Mouse (Mus musculus) olfactory bulb, adult 2 months (tissue): ENCODE measurements around the gene Tspan12.

ENCODE experiments used
- CTCF ChIP-seq: fragments of 200-500 bp; IDR thresholded peaks from 2 replicates; pipeline ENCODE4 v1.5.1; 2012; ENCODE audit warnings: low read depth, mild to moderate bottlenecking, low read length, moderate library complexity; ENCODE audit not compliant: insufficient read depth
- POLR2A ChIP-seq: fragments of 200-500 bp; IDR thresholded peaks from 2 replicates; pipeline ENCODE4 v1.6.1; 2012; ENCODE audit warnings: mild to moderate bottlenecking, low read depth, low read length, moderate library complexity; ENCODE audit not compliant: insufficient read depth

DNA sequence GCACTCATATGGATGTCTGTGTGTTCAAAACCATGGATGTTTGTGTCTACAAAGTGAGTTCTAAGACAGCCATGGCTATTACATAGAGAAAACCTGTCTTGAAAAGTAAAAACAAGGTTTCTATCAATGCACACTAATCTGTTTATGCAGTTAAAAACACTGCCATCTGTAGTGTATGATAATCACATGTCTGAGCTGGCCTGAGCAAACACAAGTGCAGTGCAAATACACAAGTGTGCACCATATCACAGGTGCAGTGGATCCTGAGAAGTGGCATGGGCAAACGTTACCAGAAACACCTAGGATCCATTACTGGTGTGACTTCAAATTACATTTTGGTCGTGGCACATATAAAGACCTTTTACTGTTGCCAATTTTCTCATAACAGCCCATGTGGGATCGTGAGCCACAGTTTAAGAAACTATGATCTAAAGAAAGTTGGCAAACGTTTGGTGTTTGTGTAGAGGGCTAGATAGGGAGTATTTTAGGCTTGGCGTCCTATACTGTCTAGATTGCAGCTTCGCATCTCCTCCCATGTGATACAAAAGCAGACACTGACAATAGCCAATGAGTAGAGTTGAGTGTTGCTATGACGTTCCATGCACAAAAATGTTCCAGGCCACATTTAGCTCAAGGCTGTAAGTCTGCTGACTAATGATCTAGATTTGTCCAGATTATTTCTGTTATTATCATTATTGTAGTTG is 78.0 kb downstream of the Tspan12 start:
- TF ChIP-seq POLR2A, result no peak
- no peak for TF ChIP-seq CTCF
